Mouse (Mus musculus) brain, embryonic 14.5 days (tissue): ENCODE measurements around the gene Zfpl1. TPM values are rescaled to one million over a fixed set of nuclear protein-coding genes. Genes with fewer than 3 reads are reported as not detected.

Source experiments
- DNase-seq: peaks from one replicate; pipeline ENCODE4 v3.0.0-alpha.2; 2011; ENCODE audit warnings: low read depth
- CTCF ChIP-seq: fragments of 200-500 bp; IDR thresholded peaks from 2 replicates; pipeline ENCODE4 v1.5.1; 2012; ENCODE audit warnings: inconsistent platforms, mild to moderate bottlenecking, moderate library complexity, borderline replicate concordance; ENCODE audit not compliant: insufficient read depth, insufficient read length; ENCODE audit errors: extremely low read depth
- POLR2A ChIP-seq: fragments of 200-500 bp; IDR thresholded peaks from 2 replicates; pipeline ENCODE4 v1.6.1; 2012; ENCODE audit warnings: mild to moderate bottlenecking, inconsistent platforms, borderline replicate concordance; ENCODE audit not compliant: poor library complexity, insufficient read depth, insufficient read length, severe bottlenecking; ENCODE audit errors: extremely low read depth
- polyA plus RNA-seq: library from polyadenylated mRNA; depleted of rRNA; stranded (reverse); fragments of >200 nt; gene quantifications from 2 replicates; pipeline ENCODE4 v1.2.3, GENCODE M21; 2012

The Zfpl1 gene
- polyA plus RNA-seq, 1 experiment: 103 TPM

DNA sequence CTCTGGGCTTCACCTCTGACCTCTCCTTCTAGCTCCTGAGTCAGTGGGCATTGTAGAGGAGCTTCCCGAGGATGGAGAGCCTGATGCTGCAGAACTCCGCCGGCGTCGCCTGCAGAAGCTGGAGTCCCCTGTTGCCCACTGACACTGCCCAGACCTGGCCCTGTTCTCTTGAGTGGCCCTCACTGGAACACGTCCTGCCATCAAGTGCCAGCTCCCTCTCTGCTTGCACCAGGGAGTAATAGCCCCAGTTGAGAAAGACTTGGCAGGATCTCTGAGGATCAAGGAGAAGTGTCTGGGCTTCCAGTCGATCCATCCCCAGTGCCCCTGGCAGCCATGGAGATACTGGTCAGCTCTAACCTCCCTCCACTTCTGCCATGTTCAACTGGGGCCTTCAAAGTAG is 32.2 kb downstream of the Zfpl1 start:
- TF ChIP-seq CTCF: no peak
- no peak for TF ChIP-seq POLR2A
- no peak for DNase-seq

DNA sequence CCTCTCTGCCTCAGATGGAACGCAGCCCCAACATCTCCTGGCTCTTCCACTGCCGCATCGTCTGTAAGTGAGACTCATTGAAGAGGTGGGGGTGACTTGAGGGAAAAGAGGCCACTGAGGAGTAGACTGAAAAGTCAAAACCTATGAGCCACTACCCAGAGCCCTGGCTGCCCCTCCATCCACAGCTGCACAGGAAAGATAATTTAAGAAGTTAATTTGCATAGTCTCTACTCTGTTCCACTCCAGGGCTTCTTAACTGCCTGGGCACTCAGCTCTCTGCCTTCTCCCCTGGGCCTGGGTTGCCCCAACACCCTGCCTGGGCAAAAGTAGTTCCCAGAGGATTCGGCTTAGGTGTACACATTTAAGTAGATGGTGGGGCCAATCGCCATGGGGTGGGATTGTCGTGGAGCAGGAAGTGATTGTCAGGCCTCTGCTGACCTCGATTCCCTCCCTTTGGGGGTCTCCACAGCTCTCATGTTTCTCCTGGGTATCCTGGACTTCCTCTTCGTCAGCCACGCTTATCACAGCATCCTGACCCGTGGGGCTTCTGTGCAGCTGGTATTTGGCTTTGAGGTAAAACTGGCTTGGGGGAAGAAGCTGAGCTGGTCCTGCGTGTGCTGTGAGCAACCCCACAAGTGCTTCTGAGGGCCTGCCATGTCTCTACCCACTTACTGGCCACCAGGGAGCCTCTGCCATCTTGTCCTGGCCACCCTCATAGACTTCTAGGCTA is 35.9 kb downstream of the Zfpl1 start:
- no peak for DNase-seq
- no peak for TF ChIP-seq CTCF
- no peak for TF ChIP-seq POLR2A

DNA sequence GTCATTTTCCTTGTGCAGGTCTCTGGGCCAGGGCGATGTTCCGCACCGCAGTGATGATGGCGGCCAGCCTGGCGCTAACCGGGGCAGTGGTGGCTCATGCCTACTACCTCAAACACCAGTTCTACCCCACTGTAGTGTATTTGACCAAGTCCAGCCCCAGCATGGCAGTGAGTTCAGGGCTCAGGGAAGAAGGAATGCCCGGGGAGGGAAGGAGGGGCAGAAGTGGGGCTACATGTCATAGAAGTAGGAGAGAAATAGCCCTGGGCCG is 36.9 kb downstream of the Zfpl1 start:
- DNase-seq: no peak

DNA sequence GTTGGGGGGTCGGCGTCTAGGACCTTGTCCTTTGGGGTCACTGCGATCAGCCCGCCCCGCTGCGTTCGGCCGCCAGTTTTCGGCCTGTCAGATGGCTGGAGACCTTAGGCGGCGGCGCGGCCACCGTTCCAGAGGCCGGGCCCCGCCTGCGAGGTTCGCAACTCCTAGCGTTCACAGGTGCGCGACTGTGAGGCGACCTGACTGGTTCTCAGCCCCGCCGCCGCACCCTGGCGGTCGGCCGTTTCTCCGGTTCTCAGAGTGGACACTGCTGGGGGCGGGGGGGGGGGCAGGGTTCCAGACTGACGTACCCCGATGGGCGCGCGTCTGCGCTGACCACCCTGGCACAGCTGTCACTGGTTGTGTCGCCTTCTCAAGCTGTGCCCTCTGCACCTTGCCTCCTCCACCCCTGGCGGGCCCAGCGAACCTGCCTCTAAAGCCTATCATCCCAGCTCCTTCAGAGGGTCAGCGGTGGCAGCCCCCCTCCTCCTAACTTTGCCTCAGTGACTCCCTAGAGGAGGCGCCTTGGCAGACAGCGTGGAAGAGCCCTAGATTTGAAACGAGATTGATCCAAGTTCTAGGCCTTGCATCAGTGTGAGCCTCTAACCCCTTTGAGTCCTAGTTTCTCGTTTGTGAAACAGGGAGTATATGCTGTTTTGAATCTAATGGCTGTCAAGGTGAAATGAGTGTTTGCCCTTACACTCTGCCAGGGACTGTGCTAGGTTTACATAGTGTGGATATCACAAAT is 37.4 kb downstream of the Zfpl1 start:
- DNase-seq: no peak

More for the DNA sequence above, 36.9 kb downstream of the Zfpl1 start:
- no peak for TF ChIP-seq POLR2A
- no peak for TF ChIP-seq CTCF

DNA sequence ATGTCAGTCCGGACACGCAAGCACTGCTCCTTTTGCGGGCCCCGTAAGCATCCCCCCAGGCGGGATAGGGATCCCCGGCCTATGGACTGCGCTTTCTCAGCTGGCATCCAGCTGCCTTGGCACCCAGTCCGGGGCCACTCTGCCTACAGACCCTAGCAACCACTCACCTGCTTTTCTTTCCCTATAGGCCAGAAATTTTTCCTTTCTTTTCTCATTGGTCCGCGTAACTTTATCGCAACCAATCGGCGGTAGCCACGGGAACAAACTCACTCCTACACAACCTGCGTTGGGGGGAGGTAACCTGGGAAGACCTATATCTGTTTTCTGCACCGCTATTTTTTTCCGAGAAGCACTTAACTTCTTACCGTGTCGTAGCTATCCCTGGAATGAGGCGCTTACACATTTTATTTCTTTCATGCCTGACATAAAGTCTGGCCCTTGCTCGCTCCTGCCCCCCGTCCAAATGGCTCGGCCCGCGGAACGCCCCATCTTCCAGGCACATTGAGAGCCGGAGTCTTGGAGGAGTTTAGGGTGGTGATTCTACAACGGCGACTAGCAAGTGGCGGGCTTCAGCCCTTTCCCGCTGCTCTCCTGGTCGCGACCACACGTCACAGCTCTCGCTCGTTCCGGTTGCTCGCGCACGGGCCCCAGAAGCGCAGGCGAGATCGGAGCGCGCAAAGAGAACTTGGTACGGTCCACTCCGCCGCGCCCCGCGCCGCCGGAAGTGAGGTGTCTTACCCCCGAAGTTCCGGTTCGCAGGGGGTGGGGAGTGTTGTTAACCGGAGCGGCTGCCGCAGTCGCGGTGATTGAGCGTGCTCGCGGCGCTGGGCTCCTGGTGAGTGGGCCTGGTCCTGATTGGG is 38.2 kb downstream of the Zfpl1 start, which contains the start of gene Syvn1:
Gene Syvn1, plus strand, starts transcription at position 283 of the 860 bp plus-strand sequence.
- DNase-seq: peak; percentile 98
- TF ChIP-seq POLR2A (peak; percentile 77; the same call in 1 of the 2 replicates), CTCF (no peak)

More for the DNA sequence above, 37.4 kb downstream of the Zfpl1 start:
- TF ChIP-seq POLR2A: no peak
- TF ChIP-seq CTCF: no peak

DNA sequence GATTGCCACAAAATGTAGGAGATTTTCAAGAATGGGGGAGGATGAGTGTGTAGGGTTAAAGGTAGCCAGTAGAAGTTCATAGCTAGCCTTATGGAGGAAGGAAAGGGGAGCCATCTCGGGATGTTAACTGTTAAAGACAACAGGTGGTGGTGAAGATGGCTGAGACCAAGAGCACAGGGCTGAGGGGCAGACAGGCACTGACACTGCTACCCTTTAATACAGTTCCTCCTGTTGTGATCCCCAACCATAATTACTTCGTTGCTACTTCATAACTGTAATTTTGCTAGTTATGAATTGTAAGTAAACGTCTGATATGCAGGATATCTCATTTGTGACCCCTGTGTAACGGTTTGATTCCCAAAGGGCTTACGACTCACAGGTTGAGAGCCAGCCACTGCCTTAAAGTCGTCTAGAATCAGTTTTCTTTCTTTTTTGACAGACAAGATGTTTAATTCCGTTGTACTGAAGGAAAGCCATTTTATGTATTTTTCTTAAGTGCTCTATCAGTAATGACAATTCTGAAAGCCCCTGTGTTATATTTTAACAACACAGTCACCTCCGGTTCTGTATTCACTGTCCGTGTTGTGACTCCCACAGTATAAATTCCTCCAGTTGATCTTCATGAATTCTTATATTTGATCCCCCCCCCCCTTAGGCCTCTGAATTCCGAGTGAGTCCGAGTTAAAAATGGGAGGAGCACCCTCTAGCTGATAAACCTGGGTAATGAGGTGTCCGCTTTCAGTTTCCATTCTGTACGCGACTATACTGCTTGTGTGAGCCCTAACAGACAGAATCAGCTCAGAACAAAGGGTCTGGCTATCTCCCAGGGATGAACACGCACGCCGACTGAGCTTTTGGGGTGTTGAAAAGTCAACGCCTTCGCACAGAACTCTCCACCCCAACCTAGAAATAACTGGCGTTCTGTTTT is 39.1 kb downstream of the Zfpl1 start:
- DNase-seq: no peak

DNA sequence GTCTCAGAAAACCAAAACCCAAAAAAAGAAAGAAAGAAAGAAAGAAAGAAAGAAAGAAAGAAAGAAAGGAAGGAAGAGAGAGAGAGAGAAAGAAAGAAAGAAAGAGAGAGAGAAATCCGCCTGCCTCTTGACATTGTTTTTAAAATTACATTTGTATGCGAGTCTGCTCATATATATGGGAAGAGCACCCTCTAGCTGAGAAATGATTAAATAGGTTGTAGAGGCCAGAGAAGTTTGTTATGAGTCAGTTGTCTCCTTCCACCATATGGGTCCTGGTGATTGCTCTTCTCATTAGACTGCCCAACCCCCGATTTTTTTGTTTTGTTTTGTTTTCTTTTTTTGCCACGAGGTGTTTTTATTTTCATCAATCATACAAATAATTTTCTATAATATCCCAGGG is 40.7 kb downstream of the Zfpl1 start:
- TF ChIP-seq CTCF: peak; percentile 9; the same call in 1 of the 2 replicates
- DNase-seq: peak; percentile 66

More for the DNA sequence above, 39.1 kb downstream of the Zfpl1 start:
- TF ChIP-seq CTCF (no peak), POLR2A (no peak)

DNA sequence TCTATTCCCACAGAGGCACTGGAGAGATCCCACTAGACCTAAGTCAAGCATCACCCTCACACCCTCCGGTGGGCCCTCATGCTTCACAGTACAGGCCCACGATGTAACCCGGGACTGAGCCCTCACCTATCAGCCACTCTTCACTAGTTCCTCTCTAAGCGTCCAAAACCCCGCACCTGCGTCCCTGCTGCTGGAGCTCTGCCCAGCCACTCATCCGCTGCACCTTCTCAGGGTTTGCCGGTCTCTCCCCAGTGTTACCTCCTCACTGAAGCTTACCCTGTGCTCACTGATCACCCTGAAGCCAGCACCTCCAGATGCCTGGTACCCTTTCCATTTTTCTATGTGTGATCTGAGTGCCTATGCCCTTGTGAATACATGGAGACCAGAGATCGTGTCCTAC is 42.5 kb downstream of the Zfpl1 start:
- no peak for DNase-seq
- no peak for TF ChIP-seq CTCF

DNA sequence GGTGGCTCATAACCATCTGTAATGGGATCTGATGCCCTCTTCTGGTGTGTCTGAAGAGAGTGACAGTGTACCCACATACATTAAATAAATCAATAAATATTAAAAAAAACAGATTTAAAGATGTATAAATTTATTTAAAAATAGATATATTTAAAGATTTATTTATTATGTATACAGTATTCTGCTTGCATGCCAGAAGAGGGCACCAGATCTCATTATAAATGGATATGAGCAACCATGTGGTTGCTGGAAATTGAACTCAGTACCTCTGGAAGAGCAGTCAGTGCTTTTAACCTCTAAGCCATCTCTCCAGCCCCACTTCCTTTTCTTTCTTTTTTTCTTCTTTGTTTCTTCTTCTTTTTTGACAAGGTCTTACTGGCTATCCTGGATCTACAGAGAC is 44.8 kb downstream of the Zfpl1 start:
- DNase-seq: no peak
- TF ChIP-seq POLR2A (no peak), CTCF (no peak)

DNA sequence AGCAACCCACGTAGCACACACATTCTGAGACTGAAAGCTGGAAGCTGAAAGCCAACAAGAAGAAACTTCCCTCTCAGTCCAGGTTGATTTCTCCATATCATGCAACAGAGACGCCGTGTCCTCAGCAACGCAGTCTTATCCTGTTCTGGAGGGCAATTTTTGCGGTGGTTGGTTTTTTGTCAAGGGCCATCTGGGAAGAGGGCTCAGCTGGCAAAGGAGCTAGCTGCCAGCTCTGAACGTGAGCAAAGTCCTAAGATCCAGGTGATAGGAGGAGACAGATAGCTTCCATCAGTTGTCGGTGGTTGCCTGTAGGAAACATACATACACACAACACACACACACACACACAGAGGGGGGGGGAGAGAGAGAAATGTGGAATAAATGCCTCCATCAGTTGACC is 46.4 kb downstream of the Zfpl1 start:
- no peak for TF ChIP-seq POLR2A
- TF ChIP-seq CTCF: no peak
- DNase-seq: no peak
